Mouse (Mus musculus) myocyte (in vitro differentiated cells): ENCODE data around the gene Mrtfa. TPM values are rescaled to one million over a fixed set of nuclear protein-coding genes. Genes with fewer than 3 reads are reported as not detected.

Experiments used
- H3K27me3 ChIP-seq: one replicate; pipeline ENCODE4 v1.6.1; 2011; ENCODE audit not compliant: control insufficient read depth, insufficient read depth, insufficient read length
- H3K36me3 ChIP-seq: one replicate; pipeline ENCODE4 v1.6.1; 2011; ENCODE audit not compliant: control insufficient read depth, insufficient read depth
- H3K4me2 ChIP-seq: one replicate; pipeline ENCODE4 v1.6.1; 2011; ENCODE audit warnings: low read depth, control low read depth
- H3K4me3 ChIP-seq: one replicate; pipeline ENCODE4 v1.5.1; 2011; ENCODE audit warnings: mild to moderate bottlenecking, control low read depth, moderate library complexity
- H3K79me2 ChIP-seq: one replicate; pipeline ENCODE4 v1.6.1; 2011; ENCODE audit not compliant: control insufficient read depth, insufficient read depth
- H3ac ChIP-seq: one replicate; pipeline ENCODE4 v1.6.1; 2011; ENCODE audit not compliant: control insufficient read depth, insufficient read length
- CEBPB ChIP-seq: IDR thresholded peaks from 2 replicates; pipeline ENCODE4 v1.6.1; 2011; ENCODE audit warnings: mild to moderate bottlenecking, moderate library complexity; ENCODE audit not compliant: poor library complexity, insufficient read depth, severe bottlenecking
- E2F4 ChIP-seq: IDR thresholded peaks from one replicate; pipeline ENCODE4 v1.6.1; 2011; ENCODE audit warnings: mild to moderate bottlenecking, control low read depth, moderate library complexity; ENCODE audit not compliant: insufficient read depth
- MAX ChIP-seq: IDR thresholded peaks from one replicate; pipeline ENCODE4 v1.6.1; 2011; ENCODE audit warnings: low read depth, mild to moderate bottlenecking, control low read depth
- MYOD1 ChIP-seq, 3 experiments: IDR thresholded peaks; one replicate each; pipeline ENCODE4 v1.6.1; 2011; ENCODE audit warnings: control low read depth in 2 of 3, low read depth in 2 of 3, mild to moderate bottlenecking in 2 of 3, moderate library complexity in 1 of 3; ENCODE audit not compliant: insufficient read length in 2 of 3, control insufficient read depth in 1 of 3
- MYOG ChIP-seq, 3 experiments: IDR thresholded peaks; one replicate each; pipeline ENCODE4 v1.6.1; 2011; ENCODE audit warnings: control low read depth in 2 of 3, low read depth in 2 of 3, mild to moderate bottlenecking in 2 of 3; ENCODE audit not compliant: insufficient read length in 2 of 3, control insufficient read depth in 1 of 3, insufficient read depth in 1 of 3
- POLR2A ChIP-seq: IDR thresholded peaks from one replicate; pipeline ENCODE4 v1.6.1; 2011; ENCODE audit warnings: low read depth, mild to moderate bottlenecking, control low read depth, moderate library complexity; ENCODE audit not compliant: insufficient read length
- POLR2AphosphoS2 ChIP-seq: IDR thresholded peaks from one replicate; pipeline ENCODE4 v1.6.1; 2011; ENCODE audit warnings: low read depth, control low read depth; ENCODE audit not compliant: insufficient read length
- REST ChIP-seq: IDR thresholded peaks from one replicate; pipeline ENCODE4 v1.6.1; 2011; ENCODE audit warnings: mild to moderate bottlenecking, control low read depth, moderate library complexity; ENCODE audit not compliant: insufficient read depth, insufficient read length
- SRF ChIP-seq: IDR thresholded peaks from one replicate; pipeline ENCODE4 v1.6.1; 2011; ENCODE audit warnings: low read depth; ENCODE audit not compliant: control insufficient read depth, insufficient read length
- TCF12 ChIP-seq: IDR thresholded peaks from one replicate; pipeline ENCODE4 v1.6.1; 2011; ENCODE audit warnings: mild to moderate bottlenecking, control low read depth; ENCODE audit not compliant: poor library complexity, insufficient read depth, severe bottlenecking
- TCF3 ChIP-seq: IDR thresholded peaks from one replicate; pipeline ENCODE4 v1.6.1; 2011; ENCODE audit warnings: low read depth, control low read depth; ENCODE audit not compliant: insufficient read length
- USF1 ChIP-seq: IDR thresholded peaks from one replicate; pipeline ENCODE4 v1.6.1; 2011; ENCODE audit warnings: low read depth, mild to moderate bottlenecking, control low read depth, moderate library complexity
- polyA plus RNA-seq: library from polyadenylated mRNA; unstranded; fragments of >200 nt; fragmentation: generic; extraction: Trizol; gene quantifications from one replicate; pipeline ENCODE4 v1.2.1, GENCODE M21; 2012; ENCODE audit warnings: missing spikeins

The Mrtfa gene
- polyA plus RNA-seq, 1 experiment, result 36.0 TPM

- Histone ChIP-seq H3K27me3 (no peaks in the 10 kb centered on the region), H3K4me3 (no peak overlapping the region), H3ac (no peak overlapping the region), H3K4me2 (no peak overlapping the region), H3K79me2 (peaks cover 88% of the 10 kb centered on the region), H3K36me3 (no peaks in the 10 kb centered on the region)
- TF ChIP-seq MAX (no peak), MYOD1 (IDR thresholded peaks at IDR 0.05; ENCODE audit: control insufficient read depth in 1 of 3, insufficient read length in 2 of 3, low read depth in 2 of 3) (no peak), POLR2AphosphoS2 (no peak), USF1 (no peak), REST (no peak), TCF12 (no peak), MYOG (IDR thresholded peaks at IDR 0.05; ENCODE audit: control insufficient read depth in 1 of 3, insufficient read depth in 1 of 3, insufficient read length in 2 of 3, low read depth in 2 of 3) (no peak), POLR2A (no peak), E2F4 (no peak), CEBPB (no peak), SRF (no peak)
These were observed 129.6 kb downstream of the Mrtfa start for GRCm38 (mm10) chr15:81060975-81061374.

GRCm38 (mm10) chr15:81057736-81058135, 132.8 kb downstream of the Mrtfa start:
- Histone ChIP-seq H3K4me2 (no peak overlapping the region), H3K4me3 (no peak overlapping the region), H3K79me2 (peaks cover 74% of the 10 kb centered on the region), H3K36me3 (no peaks in the 10 kb centered on the region), H3ac (no peak overlapping the region), H3K27me3 (no peaks in the 10 kb centered on the region)
- TF ChIP-seq TCF12 (no peak), SRF (no peak), MAX (no peak), TCF3 (no peak), CEBPB (no peak), E2F4 (no peak), MYOD1 (IDR thresholded peaks at IDR 0.05; ENCODE audit: control insufficient read depth in 1 of 3, insufficient read length in 2 of 3, low read depth in 2 of 3) (no peak), MYOG (IDR thresholded peaks at IDR 0.05; ENCODE audit: control insufficient read depth in 1 of 3, insufficient read depth in 1 of 3, insufficient read length in 2 of 3, low read depth in 2 of 3) (no peak), POLR2A (no peak), USF1 (no peak), REST (no peak), POLR2AphosphoS2 (no peak)

- H3K4me3 ChIP-seq, result no peak overlapping the region
- no peak overlapping the region for H3ac ChIP-seq
- TF ChIP-seq TCF12 (no peak), CEBPB (no peak)
- no peaks in the 10 kb centered on the region for H3K27me3 ChIP-seq
- no peak overlapping the region for H3K4me2 ChIP-seq
- no peaks in the 10 kb centered on the region for H3K36me3 ChIP-seq
- peaks cover 62% of the 10 kb centered on the region for H3K79me2 ChIP-seq
These were observed 135.1 kb downstream of the Mrtfa start for GRCm38 (mm10) chr15:81055488-81055887.

GRCm38 (mm10) chr15:81052491-81052890, 138.1 kb downstream of the Mrtfa start:
- H3ac ChIP-seq, result no peak overlapping the region
- no peaks in the 10 kb centered on the region for H3K27me3 ChIP-seq
- no peaks in the 10 kb centered on the region for H3K36me3 ChIP-seq
- peaks cover 33% of the 10 kb centered on the region for H3K79me2 ChIP-seq
- no peak overlapping the region for H3K4me3 ChIP-seq
- TF ChIP-seq MYOD1 (IDR thresholded peaks at IDR 0.05; ENCODE audit: control insufficient read depth in 1 of 3, insufficient read length in 2 of 3, low read depth in 2 of 3), result peak in 1 of 3 experiments; percentile 70
- no peak for TF ChIP-seq MAX
- no peak for TF ChIP-seq POLR2AphosphoS2
- TF ChIP-seq MYOG (IDR thresholded peaks at IDR 0.05; ENCODE audit: control insufficient read depth in 1 of 3, insufficient read depth in 1 of 3, insufficient read length in 2 of 3, low read depth in 2 of 3), result peak in 1 of 3 experiments; percentile 56
- no peak for TF ChIP-seq SRF
- peak; percentile 3 for TF ChIP-seq USF1
- TF ChIP-seq E2F4, result no peak
- no peak overlapping the region for H3K4me2 ChIP-seq

- H3K4me2 ChIP-seq, result peak overlapping the region; percentile 43
- peaks cover 23% of the 10 kb centered on the region for H3K79me2 ChIP-seq
- no peaks in the 10 kb centered on the region for H3K36me3 ChIP-seq
- H3K27me3 ChIP-seq, result no peaks in the 10 kb centered on the region
- no peak overlapping the region for H3K4me3 ChIP-seq
- no peak for TF ChIP-seq TCF12
- TF ChIP-seq SRF, result no peak
- no peak for TF ChIP-seq MYOG (IDR thresholded peaks at IDR 0.05; ENCODE audit: control insufficient read depth in 1 of 3, insufficient read depth in 1 of 3, insufficient read length in 2 of 3, low read depth in 2 of 3)
- TF ChIP-seq POLR2A, result no peak
- no peak overlapping the region for H3ac ChIP-seq
These were observed 140.1 kb downstream of the Mrtfa start for GRCm38 (mm10) chr15:81050488-81050887.
